Mouse (Mus musculus): ENCODE data around the gene Lst1. TPM values are rescaled to one million over a fixed set of nuclear protein-coding genes. Genes with fewer than 3 reads are reported as not detected.

Lst1 gene
- polyA plus RNA-seq, 1 experiment from 2014 or later, result 7.9 TPM

GRCm38 (mm10) chr17:35167794-35168193, 20.4 kb downstream of the Lst1 start:
- H3K4me3 ChIP-seq (ENCODE audit: low read length), result no peak overlapping the region
- no peaks in the 10 kb centered on the region for H3K36me3 ChIP-seq (ENCODE audit: control insufficient read depth, insufficient read depth)
- H3K27me3 ChIP-seq (ENCODE audit: control insufficient read depth, insufficient read depth, low read length), result no peaks in the 10 kb centered on the region
- no peak overlapping the region for H3K4me2 ChIP-seq (ENCODE audit: low read depth, low read length)
- no peaks in the 10 kb centered on the region for H3K9me3 ChIP-seq (replicated peaks; ENCODE audit: control insufficient read depth, low read length)
- no peak for ATAC-seq (replicated peaks; ENCODE audit: extremely low read depth, insufficient read depth, low FRiP score)
- peaks cover 10% of the 10 kb centered on the region for H3K4me1 ChIP-seq (ENCODE audit: control insufficient read depth, insufficient read depth, low read length)
- no peak overlapping the region for H3K9ac ChIP-seq (ENCODE audit: low read length)
- 80% methylated on average over 7 of the region's 7 CpGs for WGBS
- no peak overlapping the region for H3K27ac ChIP-seq (ENCODE audit: low read length)

GRCm38 (mm10) chr17:35166352-35167035, 21.7 kb downstream of the Lst1 start:
- Histone ChIP-seq H3K27ac (ENCODE audit: low read length) (peak overlapping the region; percentile 93; the same call in 1 of the 2 replicates), H3K36me3 (ENCODE audit: control insufficient read depth, insufficient read depth) (peaks cover 7% of the 10 kb centered on the region), H3K4me2 (ENCODE audit: low read depth, low read length) (no peak overlapping the region; the same call in 1 of the 2 replicates), H3K4me3 (ENCODE audit: low read length) (no peak overlapping the region), H3K4me1 (ENCODE audit: control insufficient read depth, insufficient read depth, low read length) (peaks cover 23% of the 10 kb centered on the region), H3K9me3 (replicated peaks; ENCODE audit: control insufficient read depth, low read length) (no peaks in the 10 kb centered on the region), H3K27me3 (ENCODE audit: control insufficient read depth, insufficient read depth, low read length) (no peaks in the 10 kb centered on the region), H3K9ac (ENCODE audit: low read length) (peak overlapping the region; percentile 13; the same call in 1 of the 2 replicates)
- 69% methylated on average over 8 of the region's 8 CpGs for WGBS
- no peak for ATAC-seq (replicated peaks; ENCODE audit: extremely low read depth, insufficient read depth, low FRiP score)

- Histone ChIP-seq H3K36me3 (ENCODE audit: control insufficient read depth, insufficient read depth) (peaks cover 16% of the 10 kb centered on the region), H3K4me2 (ENCODE audit: low read depth, low read length) (peak overlapping the region; percentile 67), H3K9me3 (replicated peaks; ENCODE audit: control insufficient read depth, low read length) (no peaks in the 10 kb centered on the region), H3K9ac (ENCODE audit: low read length) (peak overlapping the region; percentile 51), H3K27me3 (ENCODE audit: control insufficient read depth, insufficient read depth, low read length) (no peaks in the 10 kb centered on the region), H3K4me1 (ENCODE audit: control insufficient read depth, insufficient read depth, low read length) (peaks cover 23% of the 10 kb centered on the region), H3K4me3 (ENCODE audit: low read length) (peak overlapping the region; percentile 49), H3K27ac (ENCODE audit: low read length) (peak overlapping the region; percentile 93)
- ATAC-seq (replicated peaks; ENCODE audit: extremely low read depth, insufficient read depth, low FRiP score), result peak; percentile 76
- WGBS, result 23% methylated on average over 12 of the region's 12 CpGs
Observed at GRCm38 (mm10) chr17:35165451-35166155, 22.6 kb downstream of the Lst1 start.

- H3K4me3 ChIP-seq (ENCODE audit: low read length), result peak within 1 kb of the TSS; percentile 90
- no peaks in the 10 kb centered on the region for H3K27me3 ChIP-seq (ENCODE audit: control insufficient read depth, insufficient read depth, low read length)
- H3K9ac ChIP-seq (ENCODE audit: low read length), result peak within 1 kb of the TSS; percentile 100
- peak within 1 kb of the TSS; percentile 88 for H3K4me2 ChIP-seq (ENCODE audit: low read depth, low read length)
- peak within 1 kb of the TSS; percentile 95 for H3K27ac ChIP-seq (ENCODE audit: low read length)
- H3K4me1 ChIP-seq (ENCODE audit: control insufficient read depth, insufficient read depth, low read length), result peaks cover 23% of the 10 kb centered on the region
- peak; percentile 95 for ATAC-seq (replicated peaks; ENCODE audit: extremely low read depth, insufficient read depth, low FRiP score)
- H3K9me3 ChIP-seq (replicated peaks; ENCODE audit: control insufficient read depth, low read length), result no peaks in the 10 kb centered on the region
- peaks cover 24% of the 10 kb centered on the region for H3K36me3 ChIP-seq (ENCODE audit: control insufficient read depth, insufficient read depth)
- WGBS, result under 1% methylated on average over 68 of the region's 89 CpGs
Observed at GRCm38 (mm10) chr17:35164568-35165450, 23.4 kb downstream of the Lst1 start, which contains the start of gene Prrc2a. Prrc2a (minus strand) TSS chr17:35164897.

GRCm38 (mm10) chr17:35164218-35164567, 24.0 kb downstream of the Lst1 start:
- WGBS, result 0% methylated on average over 24 of the region's 28 CpGs
- Histone ChIP-seq H3K9me3 (replicated peaks; ENCODE audit: control insufficient read depth, low read length) (no peaks in the 10 kb centered on the region), H3K27ac (ENCODE audit: low read length) (peak overlapping the region; percentile 95), H3K4me1 (ENCODE audit: control insufficient read depth, insufficient read depth, low read length) (peaks cover 23% of the 10 kb centered on the region), H3K36me3 (ENCODE audit: control insufficient read depth, insufficient read depth) (peaks cover 30% of the 10 kb centered on the region), H3K4me2 (ENCODE audit: low read depth, low read length) (peak overlapping the region; percentile 88), H3K9ac (ENCODE audit: low read length) (peak overlapping the region; percentile 100), H3K4me3 (ENCODE audit: low read length) (peak overlapping the region; percentile 90), H3K27me3 (ENCODE audit: control insufficient read depth, insufficient read depth, low read length) (no peaks in the 10 kb centered on the region)
- ATAC-seq (replicated peaks; ENCODE audit: extremely low read depth, insufficient read depth, low FRiP score), result no peak

GRCm38 (mm10) chr17:35163326-35164081, 24.7 kb downstream of the Lst1 start:
- Histone ChIP-seq H3K9ac (ENCODE audit: low read length) (peak overlapping the region; percentile 100), H3K4me3 (ENCODE audit: low read length) (peak overlapping the region; percentile 90), H3K36me3 (ENCODE audit: control insufficient read depth, insufficient read depth) (peaks cover 37% of the 10 kb centered on the region), H3K4me2 (ENCODE audit: low read depth, low read length) (peak overlapping the region; percentile 88), H3K27ac (ENCODE audit: low read length) (peak overlapping the region; percentile 95), H3K4me1 (ENCODE audit: control insufficient read depth, insufficient read depth, low read length) (peaks cover 23% of the 10 kb centered on the region), H3K9me3 (replicated peaks; ENCODE audit: control insufficient read depth, low read length) (no peaks in the 10 kb centered on the region), H3K27me3 (ENCODE audit: control insufficient read depth, insufficient read depth, low read length) (no peaks in the 10 kb centered on the region)
- no peak for ATAC-seq (replicated peaks; ENCODE audit: extremely low read depth, insufficient read depth, low FRiP score)
- 5% methylated on average over 8 of the region's 8 CpGs for WGBS

GRCm38 (mm10) chr17:35162730-35163129, 25.5 kb downstream of the Lst1 start:
- ATAC-seq (replicated peaks; ENCODE audit: extremely low read depth, insufficient read depth, low FRiP score), result no peak
- 31% methylated on average over 12 of the region's 12 CpGs for WGBS
- peaks cover 23% of the 10 kb centered on the region for H3K4me1 ChIP-seq (ENCODE audit: control insufficient read depth, insufficient read depth, low read length)
- H3K4me3 ChIP-seq (ENCODE audit: low read length), result peak overlapping the region; percentile 90
- H3K27ac ChIP-seq (ENCODE audit: low read length), result 0 out of 2 replicates have a peak overlapping the region, but pooled peaks have one; percentile 4
- H3K36me3 ChIP-seq (ENCODE audit: control insufficient read depth, insufficient read depth), result peaks cover 44% of the 10 kb centered on the region
- H3K9me3 ChIP-seq (replicated peaks; ENCODE audit: control insufficient read depth, low read length), result no peaks in the 10 kb centered on the region
- peak overlapping the region; percentile 88 for H3K4me2 ChIP-seq (ENCODE audit: low read depth, low read length)
- no peaks in the 10 kb centered on the region for H3K27me3 ChIP-seq (ENCODE audit: control insufficient read depth, insufficient read depth, low read length)
- H3K9ac ChIP-seq (ENCODE audit: low read length), result peak overlapping the region; percentile 100

- peak overlapping the region; percentile 90 for H3K4me3 ChIP-seq (ENCODE audit: low read length)
- H3K27ac ChIP-seq (ENCODE audit: low read length), result no peak overlapping the region
- peak overlapping the region; percentile 100 for H3K9ac ChIP-seq (ENCODE audit: low read length)
- peaks cover 23% of the 10 kb centered on the region for H3K4me1 ChIP-seq (ENCODE audit: control insufficient read depth, insufficient read depth, low read length)
- H3K27me3 ChIP-seq (ENCODE audit: control insufficient read depth, insufficient read depth, low read length), result no peaks in the 10 kb centered on the region
- ATAC-seq (replicated peaks; ENCODE audit: extremely low read depth, insufficient read depth, low FRiP score), result no peak
- peaks cover 50% of the 10 kb centered on the region for H3K36me3 ChIP-seq (ENCODE audit: control insufficient read depth, insufficient read depth)
- H3K9me3 ChIP-seq (replicated peaks; ENCODE audit: control insufficient read depth, low read length), result no peaks in the 10 kb centered on the region
- WGBS, result 56% methylated on average over 14 of the region's 14 CpGs
- peak overlapping the region; percentile 88 for H3K4me2 ChIP-seq (ENCODE audit: low read depth, low read length)
Observed at GRCm38 (mm10) chr17:35162121-35162520, 26.1 kb downstream of the Lst1 start.
